Mouse (Mus musculus): Measurements from ENCODE around the gene Emid1. TPM values are rescaled to one million over a fixed set of nuclear protein-coding genes. Genes with fewer than 3 reads are reported as not detected.

The Emid1 gene
- total and polyA plus RNA-seq, 3 experiments: not detected

GRCm38 (mm10) chr11:5057064-5057463, 95.0 kb downstream of the Emid1 start:
- peak overlapping the region; percentile 92 for H3K4me2 ChIP-seq (ENCODE audit: insufficient read depth, low read depth, poor library complexity, severe bottlenecking)
- TF ChIP-seq MEF2A (IDR thresholded peaks at IDR 0.05; ENCODE audit: borderline replicate concordance, low read depth, low read length) (no peak), MXI1 (IDR thresholded peaks at IDR 0.05; ENCODE audit: low read depth, low read length) (no peak), ZC3H11A (IDR thresholded peaks at IDR 0.05; ENCODE audit: low read depth, low read length) (no peak), IRF4 (IDR thresholded peaks at IDR 0.05; ENCODE audit: low read depth, low read length) (no peak), BHLHE40 (IDR thresholded peaks at IDR 0.05; ENCODE audit: low read depth, low read length) (no peak), TBP (conservative IDR thresholded peaks at IDR 0.05; ENCODE audit: low read depth, low read length) (no peak), NELFE (IDR thresholded peaks at IDR 0.05; ENCODE audit: low read depth, low read length) (no peak), SIN3A (IDR thresholded peaks at IDR 0.05; ENCODE audit: low read length) (no peak), RAD21 (IDR thresholded peaks at IDR 0.05; ENCODE audit: low read depth, low read length) (no peak), JUND (conservative IDR thresholded peaks at IDR 0.05; ENCODE audit: low read depth, low read length) (no peak)
- no peaks in the 10 kb centered on the region for H3K79me2 ChIP-seq (replicated peaks; ENCODE audit: control insufficient read depth, extremely low read depth, insufficient read depth, poor library complexity, severe bottlenecking)
- peak overlapping the region; percentile 71 for H3K27ac ChIP-seq (ENCODE audit: insufficient read depth, low read depth)
- in situ Hi-C loops (cut with MboI; ENCODE audit: low pct_ligation_motif_present, low pct_unique_long_range_greater_than_20kb, low sequenced_read_pairs) (no loop called here), dilution Hi-C loops (cut with MboI; ENCODE audit: extremely low pct_ligation_motif_present, extremely low pct_unique_long_range_greater_than_20kb, low sequenced_read_pairs) (no loop called here)
- H3K4me1 ChIP-seq (ENCODE audit: control insufficient read depth in 1 of 2, insufficient read depth in 2 of 2): peaks cover 33 to 74% of the 10 kb centered on the region in 2 experiments
- peak overlapping the region in 2 of 3 experiments; percentile 57 to 71 for H3K4me3 ChIP-seq (replicated peaks in 1 of 3; ENCODE audit: low read depth in 2 of 3, low read length in 2 of 3, poor library complexity in 1 of 3)
- no peak for DNase-seq (ENCODE audit: extremely low read depth)
- no peaks in the 10 kb centered on the region for H3K9me3 ChIP-seq (replicated peaks; ENCODE audit: low read length)
- peaks cover 9% of the 10 kb centered on the region for H3K27me3 ChIP-seq (replicated peaks)
- H3K36me3 ChIP-seq (replicated peaks in 1 of 2; ENCODE audit: control insufficient read depth in 1 of 2, insufficient read depth in 1 of 2, low read length in 1 of 2): peaks cover 0 to 13% of the 10 kb centered on the region in 2 experiments
- H3K9ac ChIP-seq (ENCODE audit: insufficient read depth, low read depth): peak overlapping the region; percentile 42; the same call in 1 of the 2 replicates

Other genes starting within 250 kb of the Emid1 start
- gene Nefh, start 204.2 kb downstream of the Emid1 start, total RNA-seq (2012; rRNA removed): not detected in 2 replicates
- gene Nefh, start 204.2 kb downstream of the Emid1 start, total RNA-seq (2014; rRNA removed): not detected in 2 replicates
- 0.06 and 0.08 TPM in 2 replicates for gene Nefh, start 204.2 kb downstream of the Emid1 start, polyA plus RNA-seq (2012; ENCODE audit: insufficient read length, low read depth)
- gene Ap1b1, start 165.4 kb downstream of the Emid1 start, total RNA-seq (2012; rRNA removed): 43.8 and 44.2 TPM in 2 replicates
- gene Ap1b1, start 165.4 kb downstream of the Emid1 start, total RNA-seq (2014; rRNA removed): 31.2 and 38.6 TPM in 2 replicates
- 51.5 and 57.8 TPM in 2 replicates for gene Ap1b1, start 165.4 kb downstream of the Emid1 start, polyA plus RNA-seq (2012; ENCODE audit: insufficient read length, low read depth)
- 6.5 and 9.1 TPM in 2 replicates for gene Rasl10a, start 94.1 kb downstream of the Emid1 start, total RNA-seq (2012; rRNA removed)
- 2.1 and 3.0 TPM in 2 replicates for gene Rasl10a, start 94.1 kb downstream of the Emid1 start, total RNA-seq (2014; rRNA removed)
- gene Rasl10a, start 94.1 kb downstream of the Emid1 start, polyA plus RNA-seq (2012; ENCODE audit: insufficient read length, low read depth): 6.3 and 7.5 TPM in 2 replicates
- gene Gas2l1, start 86.9 kb downstream of the Emid1 start, total RNA-seq (2012; rRNA removed): 8.8 and 10.0 TPM in 2 replicates
- 2.6 and 3.3 TPM in 2 replicates for gene Gas2l1, start 86.9 kb downstream of the Emid1 start, total RNA-seq (2014; rRNA removed)
- gene Gas2l1, start 86.9 kb downstream of the Emid1 start, polyA plus RNA-seq (2012; ENCODE audit: insufficient read length, low read depth): 10.2 and 12.5 TPM in 2 replicates
- 16.8 and 17.0 TPM in 2 replicates for gene Rhbdd3, start 53.3 kb downstream of the Emid1 start, total RNA-seq (2012; rRNA removed)
- gene Rhbdd3, start 53.3 kb downstream of the Emid1 start, total RNA-seq (2014; rRNA removed): 11.6 and 15.0 TPM in 2 replicates
- gene Rhbdd3, start 53.3 kb downstream of the Emid1 start, polyA plus RNA-seq (2012; ENCODE audit: insufficient read length, low read depth): 16.0 and 20.6 TPM in 2 replicates
- 399 and 425 TPM in 2 replicates for gene Ewsr1, start 53.0 kb downstream of the Emid1 start, total RNA-seq (2012; rRNA removed)
- gene Ewsr1, start 53.0 kb downstream of the Emid1 start, total RNA-seq (2014; rRNA removed): 418 and 428 TPM in 2 replicates
- 1,159 and 1,267 TPM in 2 replicates for gene Ewsr1, start 53.0 kb downstream of the Emid1 start, polyA plus RNA-seq (2012; ENCODE audit: insufficient read length, low read depth)
- 9.9 and 11.8 TPM in 2 replicates for gene Kremen1, start 109.3 kb upstream of the Emid1 start, total RNA-seq (2012; rRNA removed)
- 4.4 and 5.0 TPM in 2 replicates for gene Kremen1, start 109.3 kb upstream of the Emid1 start, total RNA-seq (2014; rRNA removed)
- gene Kremen1, start 109.3 kb upstream of the Emid1 start, polyA plus RNA-seq (2012; ENCODE audit: insufficient read length, low read depth): 6.9 and 7.3 TPM in 2 replicates